Mouse (Mus musculus) thymus, postnatal 4 days (tissue): ENCODE results near the gene Ddx5.
"Not testable (repeated sequence)": the region's sequence is repeated elsewhere in the genome, so short reads cannot be mapped to it uniquely, and the experiment has no call there.

ENCODE experiments used
- DNase-seq: peaks from one replicate; pipeline ENCODE4 v3.0.0; 2021

Gene Ddx5

GRCm38 (mm10) chr11:106759028-106759427 lies 30.0 kb downstream of the Ddx5 start:
- DNase-seq: no peak

- DNase-seq: no peak
These were observed 33.4 kb downstream of the Ddx5 start for GRCm38 (mm10) chr11:106755583-106755982.

- no peak for DNase-seq
These were observed 35.7 kb downstream of the Ddx5 start for GRCm38 (mm10) chr11:106753314-106753713.

GRCm38 (mm10) chr11:106752103-106752502 lies 36.9 kb downstream of the Ddx5 start:
- peak; percentile 63 for DNase-seq

GRCm38 (mm10) chr11:106751039-106752018 lies 37.7 kb downstream of the Ddx5 start, which contains the start of gene Milr1:
TSS of gene Milr1 (plus strand) at chr11:106751226.
- peak; percentile 45 for DNase-seq

GRCm38 (mm10) chr11:106750121-106750751 lies 38.7 kb downstream of the Ddx5 start, which contains the start of gene Pecam1:
TSS of gene Pecam1 (minus strand) at chr11:106750628.
- DNase-seq: peak; percentile 65

- not testable (repeated sequence) for DNase-seq
These were observed 39.3 kb downstream of the Ddx5 start for GRCm38 (mm10) chr11:106749557-106750120.

GRCm38 (mm10) chr11:106744949-106745348 lies 44.0 kb downstream of the Ddx5 start:
- DNase-seq: no peak

- DNase-seq: no peak
These were observed 46.6 kb downstream of the Ddx5 start for GRCm38 (mm10) chr11:106742388-106742841.

- DNase-seq: no peak
These were observed 47.2 kb downstream of the Ddx5 start for GRCm38 (mm10) chr11:106741826-106742225.

- DNase-seq: no peak
These were observed 47.8 kb downstream of the Ddx5 start for GRCm38 (mm10) chr11:106741232-106741631.

- DNase-seq: not testable (repeated sequence)
These were observed 48.3 kb downstream of the Ddx5 start for GRCm38 (mm10) chr11:106740724-106741123.

GRCm38 (mm10) chr11:106739116-106739515 lies 49.9 kb downstream of the Ddx5 start:
- DNase-seq: no peak

GRCm38 (mm10) chr11:106737178-106737621 lies 51.8 kb downstream of the Ddx5 start:
- DNase-seq: no peak

- DNase-seq: no peak
These were observed 52.4 kb downstream of the Ddx5 start for GRCm38 (mm10) chr11:106736614-106737013.

GRCm38 (mm10) chr11:106730714-106731113 lies 58.3 kb downstream of the Ddx5 start:
- DNase-seq: no peak
